Mouse (Mus musculus) forebrain, embryonic 12.5 days (tissue): Measurements from ENCODE around the gene Gm9747. TPM values are rescaled to one million over a fixed set of nuclear protein-coding genes. Genes with fewer than 3 reads are reported as not detected.

Experiments
- ATAC-seq: fragments of 200-750 bp; cut with Nextera tagmentation; 2 replicates; pipeline ENCODE4 v1.8.0; 2017; ENCODE audit warnings: moderate TSS enrichment; ENCODE audit not compliant: low FRiP score
- H3K27ac ChIP-seq: fragments of 300-500 bp; sonication (generic); 2 replicates; pipeline ENCODE4 v1.5.1; 2016; ENCODE audit warnings: mild to moderate bottlenecking
- H3K27me3 ChIP-seq: fragments of 300-500 bp; sonication (generic); 2 replicates; pipeline ENCODE4 v1.6.1; 2016; ENCODE audit warnings: mild to moderate bottlenecking
- H3K36me3 ChIP-seq: fragments of 300-500 bp; sonication (generic); replicated peaks from 2 replicates; pipeline ENCODE4 v1.6.1; 2016; ENCODE audit warnings: mild to moderate bottlenecking
- H3K4me1 ChIP-seq: fragments of 300-500 bp; sonication (generic); 2 replicates; pipeline ENCODE4 v1.6.1; 2016
- H3K4me2 ChIP-seq: fragments of 300-500 bp; sonication (generic); 2 replicates; pipeline ENCODE4 v1.6.1; 2016; ENCODE audit warnings: mild to moderate bottlenecking, moderate library complexity
- H3K4me3 ChIP-seq: fragments of 300-500 bp; sonication (generic); replicated peaks from 2 replicates; pipeline ENCODE4 v1.5.1; 2016; ENCODE audit warnings: mild to moderate bottlenecking
- H3K9ac ChIP-seq: fragments of 300-500 bp; sonication (generic); 2 replicates; pipeline ENCODE4 v1.6.1; 2016; ENCODE audit warnings: mild to moderate bottlenecking
- H3K9me3 ChIP-seq: fragments of 300-500 bp; sonication (generic); 2 replicates; pipeline ENCODE4 v1.6.1; 2016
- WGBS: fragments of 180-500 bp; shearing (Covaris S2); methylation state at CpG from one replicate; pipeline ENCODE4 v1.1.7; 2016; 5-methylcytosine and 5-hydroxymethylcytosine counted together
- polyA plus RNA-seq: library from polyadenylated mRNA; unstranded; fragments of >200 nt; fragmentation: Nextera tagmentation; extraction: Ambion mirVana; gene quantifications from 2 replicates; pipeline ENCODE4 v1.2.1, GENCODE M21; 2016

Gene Gm9747
- polyA plus RNA-seq, 1 experiment from 2014 or later, result 37.0 TPM

GRCm38 (mm10) chr1:82261053-82261618 is 28.2 kb downstream of the Gm9747 start:
- Histone ChIP-seq H3K27ac (peak overlapping the region; percentile 19), H3K9ac (no peak overlapping the region), H3K9me3 (no peaks in the 10 kb centered on the region), H3K4me2 (peak overlapping the region; percentile 21; the same call in 1 of the 2 replicates), H3K36me3 (no peaks in the 10 kb centered on the region), H3K27me3 (no peaks in the 10 kb centered on the region), H3K4me3 (no peak overlapping the region), H3K4me1 (peaks cover 26% of the 10 kb centered on the region)
- ATAC-seq, result peak; percentile 82; the same call in 1 of the 2 replicates
- 39% methylated on average over 9 of the region's 9 CpGs for WGBS

- 82% methylated on average over 5 of the region's 5 CpGs for WGBS
- ATAC-seq, result peak; percentile 8; the same call in 1 of the 2 replicates
- peak overlapping the region; percentile 38; the same call in 1 of the 2 replicates for H3K27ac ChIP-seq
These were observed 28.7 kb downstream of the Gm9747 start for GRCm38 (mm10) chr1:82261638-82262037.

GRCm38 (mm10) chr1:82262331-82262730 is 29.4 kb downstream of the Gm9747 start:
- 59% methylated on average over 1 of the region's 1 CpGs for WGBS
- H3K27me3 ChIP-seq, result no peaks in the 10 kb centered on the region
- no peak overlapping the region for H3K4me2 ChIP-seq
- no peak for ATAC-seq
- peaks cover 26% of the 10 kb centered on the region for H3K4me1 ChIP-seq
- 0 out of 2 replicates have a peak overlapping the region, but pooled peaks have one; percentile 38 for H3K27ac ChIP-seq
- H3K9me3 ChIP-seq, result no peaks in the 10 kb centered on the region
- no peak overlapping the region for H3K9ac ChIP-seq
- H3K36me3 ChIP-seq, result no peaks in the 10 kb centered on the region
- no peak overlapping the region for H3K4me3 ChIP-seq

More at GRCm38 (mm10) chr1:82261638-82262037, 28.7 kb downstream of the Gm9747 start:
- Histone ChIP-seq H3K27me3 (no peaks in the 10 kb centered on the region), H3K4me1 (peaks cover 26% of the 10 kb centered on the region), H3K9me3 (no peaks in the 10 kb centered on the region), H3K4me2 (no peak overlapping the region), H3K4me3 (no peak overlapping the region), H3K9ac (no peak overlapping the region), H3K36me3 (no peaks in the 10 kb centered on the region)

- Histone ChIP-seq H3K36me3 (no peaks in the 10 kb centered on the region; the same call in 1 of the 2 replicates), H3K27me3 (no peaks in the 10 kb centered on the region), H3K27ac (no peak overlapping the region), H3K4me3 (no peak overlapping the region), H3K9me3 (no peaks in the 10 kb centered on the region), H3K9ac (no peak overlapping the region), H3K4me2 (no peak overlapping the region), H3K4me1 (peaks cover 6% of the 10 kb centered on the region)
- ATAC-seq, result no peak
- WGBS, result 84% methylated on average over 4 of the region's 4 CpGs
These were observed 34.6 kb downstream of the Gm9747 start for GRCm38 (mm10) chr1:82267547-82267946.

- ATAC-seq, result no peak
- Histone ChIP-seq H3K9ac (no peak overlapping the region), H3K9me3 (no peaks in the 10 kb centered on the region), H3K4me2 (no peak overlapping the region), H3K27me3 (no peaks in the 10 kb centered on the region), H3K36me3 (peaks cover 14% of the 10 kb centered on the region), H3K27ac (no peak overlapping the region), H3K4me1 (peaks cover 27% of the 10 kb centered on the region), H3K4me3 (no peak overlapping the region)
- 52% methylated on average over 5 of the region's 5 CpGs for WGBS
These were observed 39.3 kb downstream of the Gm9747 start for GRCm38 (mm10) chr1:82272231-82272630.

GRCm38 (mm10) chr1:82273529-82273928 is 40.6 kb downstream of the Gm9747 start:
- H3K4me3 ChIP-seq, result no peak overlapping the region
- no peaks in the 10 kb centered on the region for H3K27me3 ChIP-seq
- H3K4me1 ChIP-seq, result peaks cover 27% of the 10 kb centered on the region
- 1% methylated on average over 6 of the region's 6 CpGs for WGBS
- peak overlapping the region; percentile 63; the same call in 1 of the 2 replicates for H3K27ac ChIP-seq
- no peak overlapping the region for H3K9ac ChIP-seq
- H3K9me3 ChIP-seq, result no peaks in the 10 kb centered on the region
- peaks cover 25% of the 10 kb centered on the region for H3K36me3 ChIP-seq
- peak overlapping the region; percentile 17; the same call in 1 of the 2 replicates for H3K4me2 ChIP-seq
- ATAC-seq, result peak; percentile 44; the same call in 1 of the 2 replicates

- ATAC-seq, result 0 out of 2 replicates have a peak, but pooled peaks have one; percentile 31
- H3K4me3 ChIP-seq, result no peak overlapping the region
- H3K36me3 ChIP-seq, result peaks cover 34% of the 10 kb centered on the region
- H3K9me3 ChIP-seq, result no peaks in the 10 kb centered on the region
- H3K27me3 ChIP-seq, result no peaks in the 10 kb centered on the region
- H3K4me1 ChIP-seq, result peaks cover 28% of the 10 kb centered on the region
- H3K27ac ChIP-seq, result peak overlapping the region; percentile 63
- H3K9ac ChIP-seq, result peak overlapping the region; percentile 33
- WGBS, result 26% methylated on average over 1 of the region's 1 CpGs
- H3K4me2 ChIP-seq, result 0 out of 2 replicates have a peak overlapping the region, but pooled peaks have one; percentile 17
These were observed 41.4 kb downstream of the Gm9747 start for GRCm38 (mm10) chr1:82274361-82274760.

- Histone ChIP-seq H3K4me2 (no peak overlapping the region), H3K9ac (no peak overlapping the region), H3K4me3 (no peak overlapping the region), H3K27ac (no peak overlapping the region), H3K9me3 (no peaks in the 10 kb centered on the region), H3K27me3 (no peaks in the 10 kb centered on the region), H3K4me1 (peaks cover 28% of the 10 kb centered on the region), H3K36me3 (peaks cover 35% of the 10 kb centered on the region)
- no peak for ATAC-seq
- WGBS, result 84% methylated on average over 1 of the region's 1 CpGs
These were observed 46.9 kb downstream of the Gm9747 start for GRCm38 (mm10) chr1:82279768-82280167.

- no peaks in the 10 kb centered on the region for H3K27me3 ChIP-seq
- ATAC-seq, result no peak
- peaks cover 33% of the 10 kb centered on the region for H3K4me1 ChIP-seq
- H3K4me2 ChIP-seq, result no peak overlapping the region
- 82% methylated on average over 6 of the region's 6 CpGs for WGBS
- no peak overlapping the region for H3K9ac ChIP-seq
- no peaks in the 10 kb centered on the region for H3K9me3 ChIP-seq
- H3K4me3 ChIP-seq, result no peak overlapping the region
- peaks cover 27% of the 10 kb centered on the region for H3K36me3 ChIP-seq
- H3K27ac ChIP-seq, result no peak overlapping the region
These were observed 48.9 kb downstream of the Gm9747 start for GRCm38 (mm10) chr1:82281823-82282222.

- Histone ChIP-seq H3K9me3 (no peaks in the 10 kb centered on the region), H3K36me3 (peaks cover 22% of the 10 kb centered on the region), H3K4me3 (peak overlapping the region; percentile 51), H3K4me1 (peaks cover 46% of the 10 kb centered on the region), H3K27ac (peak overlapping the region; percentile 91), H3K27me3 (no peaks in the 10 kb centered on the region), H3K4me2 (peak overlapping the region; percentile 85), H3K9ac (peak overlapping the region; percentile 77)
- 2% methylated on average over 35 of the region's 35 CpGs for WGBS
- peak; percentile 98 for ATAC-seq
These were observed 50.2 kb downstream of the Gm9747 start for GRCm38 (mm10) chr1:82282992-82283611.

GRCm38 (mm10) chr1:82283901-82284301 is 51.0 kb downstream of the Gm9747 start:
- Histone ChIP-seq H3K27me3 (0 out of 2 replicates have a peak, but pooled peaks cover 5% of the 10 kb centered on the region), H3K4me2 (peak overlapping the region; percentile 85), H3K27ac (peak overlapping the region; percentile 91), H3K4me1 (peaks cover 54% of the 10 kb centered on the region), H3K9ac (peak overlapping the region; percentile 77), H3K4me3 (peak overlapping the region; percentile 51), H3K9me3 (no peaks in the 10 kb centered on the region), H3K36me3 (peaks cover 24% of the 10 kb centered on the region)
- WGBS, result 0% methylated on average over 1 of the region's 1 CpGs
- peak; percentile 30; the same call in 1 of the 2 replicates for ATAC-seq

GRCm38 (mm10) chr1:82284403-82284802 is 51.5 kb downstream of the Gm9747 start:
- WGBS, result 24% methylated on average over 4 of the region's 4 CpGs
- H3K4me1 ChIP-seq, result peaks cover 57% of the 10 kb centered on the region

More at GRCm38 (mm10) chr1:82284403-82284802, 51.5 kb downstream of the Gm9747 start:
- H3K4me2 ChIP-seq, result peak overlapping the region; percentile 85
- ATAC-seq, result no peak
- H3K27me3 ChIP-seq, result 0 out of 2 replicates have a peak, but pooled peaks cover 5% of the 10 kb centered on the region
- peak overlapping the region; percentile 77 for H3K9ac ChIP-seq
- peak overlapping the region; percentile 91 for H3K27ac ChIP-seq
- peak overlapping the region; percentile 51 for H3K4me3 ChIP-seq
- H3K9me3 ChIP-seq, result no peaks in the 10 kb centered on the region
- peaks cover 22% of the 10 kb centered on the region for H3K36me3 ChIP-seq
